Mouse (Mus musculus) frontal cortex, postnatal 14 days (tissue): ENCODE data around the gene Capn5.

Experiments used
- DNase-seq, 2 experiments: peaks; one replicate each; pipeline ENCODE4 v3.0.0; 2022; ENCODE audit warnings: low spot score in 2 of 2

Gene Capn5

DNA sequence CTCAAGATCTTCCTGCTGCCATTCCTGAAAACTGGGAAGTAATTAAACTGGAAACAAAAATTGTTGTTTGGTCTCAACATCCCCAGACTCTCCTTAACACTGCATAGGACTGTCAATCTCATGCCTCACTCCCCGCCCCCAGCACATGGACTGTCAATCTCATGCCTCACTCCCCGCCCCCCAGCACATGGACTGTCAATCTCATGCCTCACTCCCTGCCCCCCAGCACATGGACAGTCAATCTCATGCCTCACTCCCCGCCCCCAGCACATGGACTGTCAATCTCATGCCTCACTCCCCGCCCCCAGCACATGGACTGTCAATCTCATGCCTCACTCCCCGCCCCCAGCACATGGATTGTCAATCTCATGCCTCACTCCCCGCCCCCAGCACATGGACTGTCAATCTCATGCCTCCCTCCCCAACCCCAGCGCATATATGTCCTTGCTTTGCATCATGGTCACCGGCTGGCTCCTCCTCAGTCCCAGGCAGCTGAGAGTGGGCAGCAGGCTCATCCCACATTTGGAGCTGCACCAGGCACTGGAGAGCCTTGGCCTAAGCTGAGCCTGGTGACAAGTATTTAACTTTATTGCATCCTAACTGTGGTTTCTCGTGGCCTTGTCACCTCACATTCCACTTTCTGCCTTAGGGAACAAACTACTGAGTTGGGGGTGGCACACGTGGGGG, 29.2 kb downstream of the Capn5 start:
- no peak for DNase-seq

- DNase-seq = no peak
These were observed 30.3 kb downstream of the Capn5 start for GRCm38 (mm10) chr7:98147766-98148165.

DNA sequence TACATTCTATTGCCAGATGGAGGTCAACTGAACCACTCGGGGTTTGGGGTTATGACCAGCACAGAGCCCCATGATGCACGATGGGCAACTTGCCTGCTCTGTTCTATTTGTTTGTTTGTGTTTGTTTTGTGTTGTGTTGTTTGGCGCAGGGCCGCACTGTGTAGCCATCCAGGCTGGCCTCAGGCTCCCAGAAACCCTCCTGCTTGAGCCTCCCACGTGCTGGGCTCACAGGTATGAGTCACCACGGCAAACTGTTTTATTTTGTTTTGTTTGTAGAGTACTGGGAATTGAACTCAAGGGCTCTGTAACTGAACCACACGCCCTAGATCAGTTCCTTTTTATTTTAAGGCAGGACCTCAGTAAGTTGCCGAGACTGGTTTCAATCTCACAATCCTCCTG, 31.6 kb downstream of the Capn5 start:
- no peak for DNase-seq

DNA sequence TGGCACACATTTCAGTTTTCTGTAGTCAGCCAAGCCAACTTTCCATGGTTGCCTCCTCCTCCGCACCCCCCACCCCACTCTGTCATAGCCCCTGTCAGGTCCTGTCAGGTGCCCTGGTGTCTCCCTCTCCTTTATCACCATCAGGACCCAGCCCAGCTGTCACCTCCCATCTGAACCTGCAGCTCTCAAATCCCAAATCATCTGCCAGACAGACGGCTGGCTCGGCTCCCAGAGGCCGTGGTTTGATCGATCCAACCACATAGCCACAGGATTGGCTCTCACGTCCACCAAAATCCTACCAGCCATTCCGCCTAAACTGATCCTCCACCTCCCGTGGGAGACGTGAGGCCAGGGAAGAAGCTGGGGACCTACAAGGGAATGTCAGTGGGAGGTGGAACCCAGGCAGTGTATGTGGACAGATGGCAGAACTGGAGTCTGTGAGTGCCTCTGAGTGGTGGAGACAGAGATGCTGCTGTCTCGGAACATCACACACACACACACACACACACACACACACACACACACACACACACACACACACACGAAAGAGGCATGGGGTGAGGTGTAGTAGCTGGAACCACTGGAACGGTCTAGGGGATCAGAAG, 32.1 kb downstream of the Capn5 start:
- DNase-seq = no peak

- DNase-seq = no peak
These were observed 32.7 kb downstream of the Capn5 start, which contains the start of gene Omp for GRCm38 (mm10) chr7:98145402-98145801. Gene Omp, minus strand, starts transcription at chr7:98145502.

GRCm38 (mm10) chr7:98142648-98143047, 35.4 kb downstream of the Capn5 start:
- DNase-seq = no peak

- no peak for DNase-seq
These were observed 35.8 kb downstream of the Capn5 start for GRCm38 (mm10) chr7:98142247-98142646.

DNA sequence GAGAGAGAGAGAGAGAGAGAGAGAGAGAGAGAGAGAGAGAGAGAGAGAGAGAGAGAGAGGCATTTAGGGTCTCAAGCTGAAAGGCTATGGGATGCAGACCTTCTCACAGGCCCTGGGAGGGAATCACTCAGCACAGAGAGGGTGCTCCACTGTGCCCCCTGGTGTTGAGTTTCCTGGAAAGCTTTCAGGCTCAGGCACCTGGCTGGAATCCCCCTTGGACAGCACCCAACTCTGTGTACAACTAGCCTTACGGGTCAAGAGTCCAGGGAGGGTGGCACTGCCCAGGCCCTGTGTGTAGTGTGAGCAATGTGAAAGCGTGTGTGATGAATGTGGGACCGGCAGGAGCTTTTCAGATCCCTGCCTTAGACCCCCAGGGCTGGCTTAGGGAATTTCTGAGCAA, 36.9 kb downstream of the Capn5 start:
- DNase-seq = no peak

- DNase-seq = no peak
These were observed 37.5 kb downstream of the Capn5 start for GRCm38 (mm10) chr7:98140597-98140996.

GRCm38 (mm10) chr7:98139216-98139615, 38.9 kb downstream of the Capn5 start:
- DNase-seq = no peak

DNA sequence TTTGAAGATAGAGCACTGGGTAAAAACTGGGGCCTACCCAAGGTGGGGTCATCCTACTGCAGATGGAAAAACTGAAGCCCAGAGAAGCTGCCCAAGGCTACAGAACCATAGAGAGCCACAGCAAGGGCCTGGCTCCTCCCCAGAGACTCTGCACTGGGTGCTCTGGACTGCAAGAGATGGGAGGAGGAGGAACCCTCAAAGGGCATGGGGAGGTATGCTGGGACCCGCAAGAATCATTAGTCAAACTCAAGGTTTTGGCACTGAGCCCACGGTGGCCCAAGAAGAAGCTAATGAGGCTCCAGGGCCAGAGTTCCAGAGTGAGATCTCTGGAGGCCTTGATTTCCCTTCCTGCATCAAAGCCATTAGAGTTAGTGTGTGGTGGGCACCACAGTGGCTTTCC, 40.1 kb downstream of the Capn5 start:
- DNase-seq = no peak

GRCm38 (mm10) chr7:98137583-98137982, 40.5 kb downstream of the Capn5 start:
- no peak for DNase-seq

DNA sequence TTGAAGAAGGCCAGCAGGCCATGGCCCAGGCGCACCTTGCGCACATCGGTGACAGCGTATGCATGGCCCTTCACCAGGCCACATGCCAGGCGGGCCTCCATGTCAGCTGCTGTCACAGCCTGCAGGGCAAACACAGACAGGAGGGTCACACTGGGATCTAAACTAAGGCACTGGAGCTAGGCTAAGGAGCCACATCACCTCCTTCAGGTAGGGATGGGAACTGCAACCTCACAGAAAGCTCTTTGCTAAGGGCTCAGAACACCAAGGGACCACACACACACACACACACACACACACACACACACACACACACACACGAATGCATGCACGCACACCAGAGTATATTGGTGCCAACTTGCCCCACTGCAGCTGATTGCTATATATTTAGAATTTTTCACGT, 46.3 kb downstream of the Capn5 start:
- DNase-seq = no peak

DNA sequence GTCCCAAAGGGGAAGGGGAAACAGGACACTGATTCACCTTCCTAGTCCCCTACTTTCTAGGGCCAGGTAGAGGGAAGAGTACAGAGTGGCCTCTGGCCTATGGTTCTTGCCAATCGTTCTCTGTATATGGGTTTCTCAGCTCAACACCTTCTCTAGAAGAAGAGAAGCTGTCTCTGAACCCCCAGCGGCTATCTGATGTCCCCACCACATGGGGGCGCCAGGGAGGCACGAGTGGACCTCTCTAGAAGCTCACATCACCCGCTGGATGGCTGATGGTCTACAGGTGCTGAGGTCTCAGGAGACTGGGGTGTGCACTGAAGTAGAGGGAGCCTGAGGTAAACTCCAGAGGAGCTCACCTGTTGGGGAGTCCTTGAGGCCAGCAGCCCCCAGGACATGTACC, 52.6 kb downstream of the Capn5 start:
- no peak for DNase-seq

DNA sequence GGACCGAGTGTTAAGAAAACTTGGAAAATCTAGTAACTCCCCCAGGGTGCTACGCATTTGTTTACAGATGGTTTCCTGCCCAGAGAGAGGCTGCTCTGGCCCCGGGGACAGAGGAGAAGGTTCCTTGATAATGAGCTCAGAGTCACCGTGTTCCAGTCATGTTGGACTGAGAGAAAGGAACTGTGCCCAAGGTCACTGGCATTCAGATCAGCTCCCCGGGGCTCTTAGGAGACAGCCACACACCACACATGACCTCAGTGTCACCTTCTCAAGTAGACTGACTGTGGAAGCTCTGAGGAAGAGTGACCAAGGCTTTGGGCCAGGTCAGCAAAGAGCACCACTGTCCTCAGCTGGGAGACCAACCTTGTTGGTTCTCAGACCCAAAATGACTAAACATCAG, 53.4 kb downstream of the Capn5 start:
- no peak for DNase-seq

- no peak for DNase-seq
These were observed 56.4 kb downstream of the Capn5 start for GRCm38 (mm10) chr7:98121673-98122072.

- no peak for DNase-seq
These were observed 56.8 kb downstream of the Capn5 start for GRCm38 (mm10) chr7:98121241-98121640.

DNA sequence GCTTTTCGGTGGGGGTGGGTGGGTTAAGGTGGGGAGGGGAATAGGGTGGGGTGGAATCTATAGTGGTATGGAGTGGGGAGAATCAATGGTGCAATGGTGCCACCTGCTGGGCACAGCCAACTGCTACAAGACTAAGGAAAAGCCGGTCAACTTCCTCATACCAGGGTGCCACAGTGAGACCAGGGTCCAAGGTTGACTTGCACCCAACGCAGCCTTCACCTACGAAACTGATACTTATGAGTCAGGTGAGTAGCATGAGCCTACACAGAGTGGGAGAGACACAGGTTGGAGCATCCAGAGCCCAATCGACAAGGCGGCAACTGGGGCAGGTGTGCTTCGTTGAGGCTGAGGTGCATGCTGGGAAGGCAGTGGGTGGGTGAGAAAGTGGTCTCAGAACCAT, 57.7 kb downstream of the Capn5 start:
- DNase-seq = peak in 1 of 2 experiments; percentile 68

DNA sequence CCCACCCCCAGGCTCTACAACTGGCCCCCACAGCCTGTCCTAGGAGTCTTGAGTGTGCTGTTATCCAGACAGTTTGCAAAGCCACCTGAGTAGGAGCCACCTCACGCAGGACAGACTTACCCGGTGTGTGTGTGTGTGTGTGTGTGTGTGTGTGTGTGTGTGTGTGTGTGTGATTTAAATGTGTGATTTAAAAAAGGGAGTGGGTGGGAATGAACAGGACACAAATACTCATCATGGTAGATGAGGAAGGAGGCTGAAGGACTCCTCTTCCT, 58.2 kb downstream of the Capn5 start:
- no peak for DNase-seq

DNA sequence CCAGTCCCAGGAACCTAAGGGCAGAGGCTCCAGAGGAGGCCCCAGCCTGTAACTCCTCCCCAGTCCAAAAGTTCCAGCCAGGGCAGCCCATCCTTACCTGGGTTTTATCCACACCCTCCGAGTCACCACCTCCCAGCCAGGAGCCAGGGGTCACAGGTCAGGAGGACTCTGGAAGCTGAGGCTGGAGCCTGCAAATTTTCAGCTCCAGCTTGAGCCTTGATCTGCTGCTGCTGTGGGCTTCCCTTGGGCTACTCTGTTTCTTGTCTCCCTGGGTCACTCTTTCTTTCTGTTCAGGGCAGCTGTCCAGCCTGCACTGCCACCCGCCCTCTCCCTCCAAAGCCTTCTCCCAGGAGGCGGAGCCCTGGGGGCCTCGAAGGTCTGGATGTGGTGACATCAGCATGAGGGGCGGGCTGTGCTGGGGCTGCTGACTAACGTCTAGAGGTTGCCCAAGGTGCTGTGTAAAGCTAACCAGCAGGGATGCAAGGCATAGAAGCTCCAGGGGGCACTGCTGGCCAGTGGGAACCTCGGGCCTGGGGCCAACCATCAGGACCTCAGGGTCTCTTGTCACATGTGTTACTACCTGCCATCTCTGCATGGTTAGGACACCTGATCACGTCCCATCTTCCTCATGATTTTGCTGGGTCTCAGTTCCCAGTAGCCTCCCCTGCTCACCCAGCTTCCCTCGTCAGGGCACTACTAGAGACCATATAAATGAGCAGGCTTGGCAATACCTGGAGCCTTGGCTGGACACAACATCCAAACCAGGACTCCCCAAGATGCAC, 58.7 kb downstream of the Capn5 start, which contains the start of gene Myo7a:
Myo7a (minus strand) TSS at position 346 of the 782 bp plus-strand sequence.
- DNase-seq = no peak

DNA sequence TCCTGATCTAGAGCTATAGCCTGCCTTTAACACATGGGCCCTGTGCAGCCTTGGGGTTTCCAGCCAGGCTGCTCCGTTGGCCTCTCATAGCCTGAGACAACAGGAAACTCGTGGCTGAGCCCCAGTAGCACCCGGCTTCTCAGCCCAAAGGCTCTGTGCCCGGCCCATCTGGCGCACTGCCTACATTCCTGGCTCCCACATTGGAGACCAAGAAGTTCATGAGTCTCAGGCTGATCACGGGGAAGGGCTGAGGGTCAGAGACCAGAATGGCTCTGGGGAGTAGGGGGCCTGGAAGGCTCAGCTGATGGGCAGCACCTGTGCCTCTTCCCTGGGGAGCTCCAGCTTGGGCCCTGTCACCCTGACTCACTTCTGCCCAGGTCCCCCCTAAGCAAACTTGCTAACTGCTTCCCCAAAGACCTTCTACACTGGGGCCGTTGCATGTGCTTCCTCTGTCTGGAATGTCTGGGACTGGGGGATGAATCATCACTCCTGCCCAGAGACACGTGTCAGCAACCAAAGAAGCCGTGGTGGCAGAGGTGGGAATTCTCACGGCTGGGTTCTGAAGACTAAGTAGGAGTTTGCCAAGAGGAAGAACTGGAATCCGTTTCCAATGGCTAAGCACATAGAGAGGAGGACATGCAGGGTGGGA, 60.9 kb downstream of the Capn5 start:
- DNase-seq = no peak

GRCm38 (mm10) chr7:98114656-98115055, 63.4 kb downstream of the Capn5 start:
- DNase-seq = no peak

GRCm38 (mm10) chr7:98111233-98111632, 66.8 kb downstream of the Capn5 start:
- no peak for DNase-seq
